Mouse (Mus musculus): ENCODE measurements around the gene Acsl5.

DNA sequence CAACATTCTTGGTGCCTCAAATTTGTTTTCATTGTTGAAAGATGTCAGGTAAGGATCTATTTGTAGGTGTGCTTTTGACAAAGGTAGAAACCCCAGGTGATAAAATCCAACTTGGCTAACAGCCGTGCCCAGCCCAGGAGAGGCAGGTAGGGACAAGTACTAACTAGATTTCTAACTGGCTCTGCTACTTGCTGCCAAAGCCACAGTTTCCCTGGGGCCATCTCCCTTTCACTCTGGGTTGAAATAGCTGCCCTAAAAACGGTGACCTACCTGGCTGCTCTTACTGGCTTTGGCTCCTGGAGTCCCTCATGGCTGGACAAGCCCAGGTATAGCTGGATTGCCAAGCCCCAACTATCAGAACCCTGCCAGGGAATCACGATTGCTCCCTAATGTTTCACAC is 15.0 kb downstream of the Acsl5 start:
- TF ChIP-seq USF1 (IDR thresholded peaks at IDR 0.05; ENCODE audit: low read depth) (no peak), MYOG (IDR thresholded peaks at IDR 0.05; ENCODE audit: control insufficient read depth, extremely low read depth, insufficient read length) (no peak), CTCF (IDR thresholded peaks at IDR 0.05; ENCODE audit: control insufficient read depth, insufficient read depth, insufficient read length) (no peak), MAX (IDR thresholded peaks at IDR 0.05) (no peak)
